Mouse (Mus musculus) brain, embryonic 14.5 days (tissue): Measurements from ENCODE around the gene Syne3.

ENCODE experiments used
- CTCF ChIP-seq: fragments of 200-500 bp; IDR thresholded peaks from 2 replicates; pipeline ENCODE4 v1.5.1; 2012; ENCODE audit warnings: inconsistent platforms, mild to moderate bottlenecking, moderate library complexity, borderline replicate concordance; ENCODE audit not compliant: insufficient read depth, insufficient read length; ENCODE audit errors: extremely low read depth
- POLR2A ChIP-seq: fragments of 200-500 bp; IDR thresholded peaks from 2 replicates; pipeline ENCODE4 v1.6.1; 2012; ENCODE audit warnings: mild to moderate bottlenecking, inconsistent platforms, borderline replicate concordance; ENCODE audit not compliant: poor library complexity, insufficient read depth, insufficient read length, severe bottlenecking; ENCODE audit errors: extremely low read depth

- TF ChIP-seq CTCF (no peak), POLR2A (no peak)
These were observed 30.5 kb downstream of the Syne3 start for GRCm38 (mm10) chr12:104978943-104979723.
